Mouse (Mus musculus) stomach, embryonic 14.5 days (tissue): ENCODE results near the gene Sqstm1. TPM values are rescaled to one million over a fixed set of nuclear protein-coding genes. Genes with fewer than 3 reads are reported as not detected.

Experiments used
- ATAC-seq: fragments of 200-750 bp; cut with Nextera tagmentation; 2 replicates; pipeline ENCODE4 v1.8.0; 2017; ENCODE audit warnings: low read depth, moderate TSS enrichment; ENCODE audit not compliant: insufficient number of reproducible peaks, insufficient read depth, low FRiP score
- H3K27ac ChIP-seq: fragments of 300-500 bp; sonication (generic); 2 replicates; pipeline ENCODE4 v1.5.1; 2014; ENCODE audit warnings: mild to moderate bottlenecking, low read length, moderate library complexity, mixed read lengths
- H3K27me3 ChIP-seq: fragments of 300-500 bp; sonication (generic); 2 replicates; pipeline ENCODE4 v1.6.1; 2014; ENCODE audit warnings: low read length, control low read depth, mixed read lengths; ENCODE audit not compliant: control insufficient read depth, insufficient read depth
- H3K36me3 ChIP-seq: fragments of 300-500 bp; sonication (generic); 2 replicates; pipeline ENCODE4 v1.6.1; 2014; ENCODE audit warnings: mild to moderate bottlenecking, control low read depth, low read length, moderate library complexity, mixed read lengths; ENCODE audit not compliant: control insufficient read depth, insufficient read depth
- H3K4me1 ChIP-seq: fragments of 300-500 bp; sonication (generic); 2 replicates; pipeline ENCODE4 v1.6.1; 2014; ENCODE audit warnings: low read length, control low read depth, mixed read lengths; ENCODE audit not compliant: control insufficient read depth, insufficient read depth
- H3K4me2 ChIP-seq: fragments of 300-500 bp; sonication (generic); replicated peaks from 2 replicates; pipeline ENCODE4 v1.6.1; 2014; ENCODE audit warnings: low read depth, low read length, control low read depth
- H3K4me3 ChIP-seq: fragments of 300-500 bp; sonication (generic); 2 replicates; pipeline ENCODE4 v1.5.1; 2014; ENCODE audit warnings: low read depth, low read length, control low read depth
- H3K9ac ChIP-seq: fragments of 300-500 bp; sonication (generic); replicated peaks from 2 replicates; pipeline ENCODE4 v1.6.1; 2014; ENCODE audit warnings: low read depth, mild to moderate bottlenecking, control low read depth, low read length, moderate library complexity, mixed read lengths
- H3K9me3 ChIP-seq: fragments of 300-500 bp; sonication (generic); 2 replicates; pipeline ENCODE4 v1.6.1; 2016; ENCODE audit warnings: low read depth, low read length, control low read depth; ENCODE audit not compliant: control insufficient read depth
- WGBS: fragments of 180-500 bp; shearing (Covaris S2); extraction: QIAGEN DNeasy Blood & Tissue Kit; methylation state at CpG from one replicate; pipeline ENCODE4 v1.1.7; 2014; 5-methylcytosine and 5-hydroxymethylcytosine counted together
- polyA plus RNA-seq: library from polyadenylated mRNA; unstranded; fragments of >200 nt; fragmentation: Nextera tagmentation; extraction: Ambion mirVana; gene quantifications from 2 replicates; pipeline ENCODE4 v1.2.1, GENCODE M21; 2014

Sqstm1 gene
- polyA plus RNA-seq, 1 experiment from 2014 or later: 173 TPM

DNA sequence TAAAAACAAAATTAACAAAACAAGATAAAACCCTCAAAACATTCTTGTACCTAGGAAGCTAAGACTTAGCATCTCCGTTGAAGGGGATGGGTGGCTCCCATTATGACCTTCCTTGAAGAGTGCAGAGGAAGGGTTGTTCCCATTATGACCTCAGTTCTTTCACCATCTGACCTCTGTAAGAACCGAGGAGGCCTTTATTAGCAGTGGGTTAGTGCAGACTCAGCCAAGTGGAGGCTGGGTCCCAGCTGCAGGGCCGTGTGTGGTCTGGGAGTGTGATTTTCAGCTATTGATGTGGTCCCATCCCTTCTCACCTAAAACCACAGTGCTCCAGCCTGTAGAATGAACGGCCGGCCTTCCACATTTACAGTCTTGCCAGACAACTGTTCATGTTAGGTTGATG, 34.6 kb upstream of the Sqstm1 start:
- H3K4me3 ChIP-seq: no peak overlapping the region
- no peaks in the 10 kb centered on the region for H3K4me1 ChIP-seq
- no peak for ATAC-seq
- no peak overlapping the region for H3K4me2 ChIP-seq
- no peak overlapping the region for H3K9ac ChIP-seq
- no peak overlapping the region for H3K27ac ChIP-seq
- WGBS: 76% methylated on average over 5 of the region's 5 CpGs
- no peaks in the 10 kb centered on the region for H3K9me3 ChIP-seq
- H3K36me3 ChIP-seq: no peaks in the 10 kb centered on the region
- H3K27me3 ChIP-seq: no peaks in the 10 kb centered on the region

DNA sequence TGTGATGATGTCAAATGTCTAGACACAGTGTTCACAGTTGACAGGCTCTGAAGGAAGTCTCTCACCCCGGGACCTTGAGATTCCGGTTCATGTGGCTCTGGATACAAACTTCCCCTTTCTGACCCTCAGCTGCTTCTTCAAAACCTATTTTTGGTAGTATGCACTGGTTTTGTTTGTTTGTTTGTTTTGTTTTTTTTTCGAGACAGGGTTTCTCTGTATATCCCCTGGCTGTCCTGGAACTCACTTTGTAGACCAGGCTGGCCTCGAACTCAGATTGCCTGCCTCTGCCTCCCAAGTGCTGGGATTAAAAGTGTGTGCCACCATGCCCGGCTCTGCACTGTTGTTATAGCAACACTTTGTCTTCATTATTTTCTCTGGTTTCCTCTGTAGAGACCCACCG, 33.3 kb upstream of the Sqstm1 start:
- 76% methylated on average over 6 of the region's 6 CpGs for WGBS
- Histone ChIP-seq H3K4me3 (no peak overlapping the region), H3K36me3 (no peaks in the 10 kb centered on the region), H3K27me3 (no peaks in the 10 kb centered on the region), H3K9me3 (no peaks in the 10 kb centered on the region), H3K4me2 (no peak overlapping the region), H3K9ac (no peak overlapping the region), H3K4me1 (no peaks in the 10 kb centered on the region), H3K27ac (no peak overlapping the region)
- ATAC-seq: no peak

DNA sequence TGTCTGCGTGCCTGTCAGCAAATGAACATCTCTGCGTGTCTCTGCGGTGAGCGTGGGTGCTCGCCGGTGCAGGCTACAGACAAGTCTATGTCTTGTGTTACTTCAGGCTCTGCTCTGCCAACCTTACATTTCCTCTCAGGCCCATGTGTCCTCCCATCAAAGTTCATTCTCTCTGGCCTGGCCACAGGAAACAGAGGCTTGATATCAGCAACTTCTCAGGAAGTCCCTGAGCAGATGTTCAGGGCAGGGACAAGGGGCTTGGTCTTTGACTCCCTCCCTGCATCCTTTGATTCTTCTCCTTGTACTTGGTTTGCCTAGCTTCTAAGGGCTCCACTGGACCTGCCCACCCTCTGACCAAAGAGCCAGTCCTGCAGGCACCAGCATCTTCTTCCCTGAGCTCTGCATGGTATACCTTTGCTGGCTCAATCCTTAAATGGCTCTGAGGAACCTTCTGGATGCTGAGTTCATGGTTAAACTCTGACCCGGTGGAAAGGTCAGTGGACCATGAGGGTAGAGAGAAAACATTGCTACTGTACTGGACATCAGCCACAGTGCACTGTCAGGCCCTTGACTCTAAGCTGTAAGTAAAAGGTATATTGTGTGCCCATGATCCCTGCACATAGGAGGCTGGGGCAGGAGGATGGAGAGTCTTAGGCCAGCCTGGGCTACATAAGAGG, 29.7 kb upstream of the Sqstm1 start:
- no peaks in the 10 kb centered on the region for H3K9me3 ChIP-seq
- 91% methylated on average over 7 of the region's 7 CpGs for WGBS
- no peak for ATAC-seq
- H3K4me1 ChIP-seq: 0 out of 2 replicates have a peak, but pooled peaks cover 8% of the 10 kb centered on the region
- H3K4me3 ChIP-seq: no peak overlapping the region
- peaks cover 6% of the 10 kb centered on the region; the same call in 1 of the 2 replicates for H3K27me3 ChIP-seq
- no peak overlapping the region for H3K27ac ChIP-seq
- H3K9ac ChIP-seq: no peak overlapping the region
- H3K4me2 ChIP-seq: no peak overlapping the region
- H3K36me3 ChIP-seq: no peaks in the 10 kb centered on the region; the same call in 1 of the 2 replicates

DNA sequence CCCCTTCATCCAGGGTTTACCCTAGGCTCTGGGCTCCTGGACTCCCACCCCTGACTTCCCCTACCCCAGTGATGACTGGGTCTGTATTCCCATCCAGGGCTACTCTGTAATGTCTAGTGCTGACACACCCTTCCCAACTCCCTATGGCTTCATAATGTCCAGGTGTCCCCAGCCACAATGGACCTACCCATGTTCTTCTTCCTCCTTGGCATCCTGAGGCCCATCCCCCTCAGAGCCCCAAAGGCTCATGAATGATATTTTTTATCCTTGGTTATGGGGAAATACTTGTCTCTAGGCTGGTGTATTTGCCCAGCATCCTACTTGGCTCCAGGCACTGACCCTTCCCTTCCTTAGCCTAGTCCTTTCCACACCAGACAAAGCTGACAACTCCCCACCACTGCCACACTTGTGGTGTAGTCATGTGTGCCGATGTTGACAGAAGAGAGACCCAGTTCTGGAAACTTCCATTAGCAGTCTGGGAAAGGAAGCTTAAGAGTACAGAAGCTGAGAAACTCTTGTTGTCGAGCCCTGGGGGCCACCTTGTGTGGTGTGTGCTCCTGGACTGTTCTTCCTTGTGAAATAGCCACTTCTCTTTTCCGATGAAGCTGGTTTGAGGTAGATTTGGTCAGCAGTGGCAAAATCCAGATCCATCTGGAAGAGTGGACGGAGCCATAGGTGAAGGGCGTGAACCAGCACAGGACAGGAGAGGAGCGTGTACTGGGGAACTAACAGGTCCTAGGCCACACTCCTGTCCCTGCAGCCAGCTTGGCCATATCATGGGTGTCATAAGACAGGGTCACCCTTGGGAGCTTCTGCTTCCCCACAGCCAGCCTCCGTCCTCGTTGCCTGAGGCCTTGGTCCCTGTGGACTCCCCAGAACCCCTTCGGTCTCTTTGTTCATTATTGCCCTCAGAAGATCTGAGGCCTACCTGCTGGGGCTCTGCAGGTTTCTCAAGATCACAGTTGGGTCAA, 28.5 kb upstream of the Sqstm1 start:
- Histone ChIP-seq H3K27me3 (peaks cover 6% of the 10 kb centered on the region; the same call in 1 of the 2 replicates), H3K4me2 (no peak overlapping the region), H3K27ac (no peak overlapping the region), H3K4me1 (0 out of 2 replicates have a peak, but pooled peaks cover 8% of the 10 kb centered on the region), H3K4me3 (no peak overlapping the region), H3K9ac (no peak overlapping the region), H3K36me3 (peaks cover 9% of the 10 kb centered on the region), H3K9me3 (no peaks in the 10 kb centered on the region)
- ATAC-seq: no peak
- WGBS: 90% methylated on average over 9 of the region's 9 CpGs

DNA sequence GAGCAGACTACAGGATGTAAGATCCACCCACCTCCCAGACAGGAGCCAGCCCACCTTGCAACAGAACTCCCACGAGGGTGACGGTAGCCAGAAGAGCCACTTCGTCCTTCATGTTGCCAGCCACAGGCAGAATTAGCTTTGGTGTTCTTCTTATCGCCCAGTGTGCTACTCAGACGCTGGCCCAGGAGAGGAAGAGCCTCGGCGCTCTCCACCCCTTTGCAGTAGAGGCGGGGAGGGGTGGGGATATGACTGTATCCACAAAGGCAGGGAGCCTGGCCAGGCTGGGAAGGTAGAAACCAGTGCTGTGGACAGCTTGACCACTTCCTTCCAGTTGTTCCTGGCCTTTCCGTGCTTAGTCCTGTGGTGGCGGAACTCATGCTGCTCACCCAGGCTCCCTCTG, 27.7 kb upstream of the Sqstm1 start, which contains the start of gene Ltc4s:
TSS of gene Ltc4s (minus strand) at position 293 of the 400 bp plus-strand sequence.
- ATAC-seq: no peak
- Histone ChIP-seq H3K27ac (no peak within 1 kb of the TSS), H3K4me1 (0 out of 2 replicates have a peak, but pooled peaks cover 8% of the 10 kb centered on the region), H3K4me2 (peak within 1 kb of the TSS; percentile 87), H3K36me3 (peaks cover 16% of the 10 kb centered on the region), H3K9ac (peak within 1 kb of the TSS; percentile 45; the same call in 1 of the 2 replicates), H3K4me3 (peak within 1 kb of the TSS; percentile 49), H3K27me3 (peaks cover 6% of the 10 kb centered on the region; the same call in 1 of the 2 replicates), H3K9me3 (no peaks in the 10 kb centered on the region)
- WGBS: 49% methylated on average over 10 of the region's 10 CpGs

DNA sequence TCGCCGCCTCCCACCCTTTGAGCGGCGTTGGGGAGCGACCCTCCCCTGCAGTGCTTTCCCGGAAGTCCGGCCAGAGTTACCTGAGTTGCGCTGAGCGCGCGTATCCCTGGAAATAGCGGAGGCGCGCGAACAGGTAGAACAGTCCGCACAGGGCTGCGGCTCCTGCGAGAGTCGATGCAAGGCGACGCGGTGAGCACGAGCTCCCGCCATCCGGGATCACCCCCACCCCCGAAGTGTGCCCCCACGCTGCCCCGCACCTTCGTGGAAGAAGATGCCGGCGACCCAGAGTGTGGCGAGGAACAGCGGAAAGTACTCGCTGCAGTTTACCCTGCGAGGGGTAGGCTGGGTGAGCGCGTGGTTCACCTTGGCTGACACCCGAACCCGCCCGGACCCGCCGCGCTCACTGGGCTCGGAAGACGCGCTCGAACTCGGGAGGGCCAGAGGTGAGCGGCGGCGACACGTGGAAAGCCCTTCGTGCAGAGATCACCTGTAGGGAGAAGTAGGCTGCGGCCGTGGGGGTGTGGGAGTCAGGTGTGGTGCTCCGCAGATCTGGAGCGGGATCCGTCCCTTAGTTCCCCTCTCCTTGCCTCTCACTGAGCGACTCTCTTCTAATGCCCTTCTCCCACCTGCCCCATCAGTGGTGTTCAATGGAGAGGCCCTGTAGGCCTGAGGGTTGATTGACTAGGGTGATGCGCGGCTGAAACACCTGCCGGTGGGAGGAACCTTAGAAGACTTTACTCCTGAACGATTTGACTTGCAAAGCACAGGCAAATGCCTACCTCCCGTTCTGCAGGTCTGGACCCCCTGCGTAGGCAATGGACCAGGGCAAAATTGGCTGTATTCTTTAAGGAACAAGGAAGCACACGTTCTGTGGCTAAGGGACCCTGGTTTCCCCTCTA, 26.6 kb upstream of the Sqstm1 start:
- peaks cover 6% of the 10 kb centered on the region; the same call in 1 of the 2 replicates for H3K27me3 ChIP-seq
- peak overlapping the region; percentile 87 for H3K4me2 ChIP-seq
- no peaks in the 10 kb centered on the region for H3K9me3 ChIP-seq
- H3K9ac ChIP-seq: peak overlapping the region; percentile 45; the same call in 1 of the 2 replicates
- ATAC-seq: peak; percentile 34
- peaks cover 28% of the 10 kb centered on the region for H3K36me3 ChIP-seq
- H3K4me3 ChIP-seq: peak overlapping the region; percentile 49
- 1% methylated on average over 66 of the region's 66 CpGs for WGBS
- 0 out of 2 replicates have a peak, but pooled peaks cover 8% of the 10 kb centered on the region for H3K4me1 ChIP-seq
- no peak overlapping the region for H3K27ac ChIP-seq

DNA sequence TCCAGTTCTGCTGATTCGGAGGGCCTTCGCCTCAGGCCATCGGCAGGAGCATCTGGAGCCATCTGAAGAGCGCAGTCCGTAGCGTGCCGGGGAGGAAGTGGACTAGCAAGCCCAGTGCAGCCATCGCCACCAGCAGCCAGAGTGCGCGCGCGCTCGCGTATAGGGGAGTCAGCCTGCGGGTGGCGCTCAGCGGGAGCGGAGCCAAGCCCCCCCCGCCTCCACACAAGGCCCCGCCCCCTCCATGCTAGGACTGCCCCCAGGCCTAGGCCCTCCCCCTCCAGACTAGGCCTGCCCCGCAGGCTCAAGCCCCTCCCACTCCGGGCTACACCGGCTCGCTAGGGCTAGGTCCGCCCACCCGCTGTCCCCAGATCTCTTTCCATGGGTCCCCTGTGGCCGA, 25.9 kb upstream of the Sqstm1 start:
- Histone ChIP-seq H3K36me3 (peaks cover 30% of the 10 kb centered on the region), H3K27ac (no peak overlapping the region), H3K4me2 (peak overlapping the region; percentile 87), H3K9ac (peak overlapping the region; percentile 45; the same call in 1 of the 2 replicates), H3K4me1 (0 out of 2 replicates have a peak, but pooled peaks cover 8% of the 10 kb centered on the region), H3K27me3 (peaks cover 6% of the 10 kb centered on the region; the same call in 1 of the 2 replicates), H3K9me3 (no peaks in the 10 kb centered on the region), H3K4me3 (peak overlapping the region; percentile 49)
- under 1% methylated on average over 25 of the region's 27 CpGs for WGBS
- ATAC-seq: peak; percentile 95
